Mouse (Mus musculus) left cerebral cortex, postnatal 36 days (tissue): ENCODE measurements around the gene Crybb1. TPM values are rescaled to one million over a fixed set of nuclear protein-coding genes. Genes with fewer than 3 reads are reported as not detected.

Source experiments
- DNase-seq, 2 experiments: peaks; one replicate each; pipeline ENCODE4 v3.0.0; 2021 to 2022; ENCODE audit warnings: low spot score in 2 of 2, mixed read lengths in 1 of 2
- intact Hi-C: fragments of 180-260 bp; cut with DNase I; formaldehyde crosslinking; loops from one replicate; pipeline ENCODE4 v1.15.1; 2025
- total RNA-seq, 2 experiments: library from RNA; stranded (reverse); gene quantifications; 2 replicates each; pipeline ENCODE4 v1.2.3; 2021

The Crybb1 gene
- total RNA-seq, 2 experiments from 2014 or later = 7.1 to 10.0 TPM

DNA sequence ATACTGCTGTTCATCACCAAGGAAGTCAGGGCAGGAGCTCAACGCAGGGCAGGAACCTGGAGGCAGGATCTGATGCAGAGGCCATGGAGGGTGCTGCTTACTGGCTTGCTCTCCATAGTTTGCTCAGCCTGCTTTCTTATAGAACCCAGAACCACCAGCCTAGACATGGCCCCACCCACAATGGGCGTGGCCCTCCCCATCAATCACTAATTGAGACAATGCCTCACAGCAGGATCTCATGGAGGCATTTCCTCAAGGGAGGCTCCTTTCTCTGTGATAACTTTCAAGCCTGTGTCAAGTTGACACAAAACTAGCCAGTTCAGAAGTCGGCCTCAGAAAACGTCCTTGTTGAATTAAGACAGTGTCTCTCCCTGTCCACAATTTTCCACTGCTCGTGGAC lies 19.8 kb upstream of the Crybb1 start:
- no peak for DNase-seq
- intact Hi-C loops = loop anchor here (10.0 kb wide), 1 partner anchor 189 kb away; no protein-coding TSS in a partner anchor

DNA sequence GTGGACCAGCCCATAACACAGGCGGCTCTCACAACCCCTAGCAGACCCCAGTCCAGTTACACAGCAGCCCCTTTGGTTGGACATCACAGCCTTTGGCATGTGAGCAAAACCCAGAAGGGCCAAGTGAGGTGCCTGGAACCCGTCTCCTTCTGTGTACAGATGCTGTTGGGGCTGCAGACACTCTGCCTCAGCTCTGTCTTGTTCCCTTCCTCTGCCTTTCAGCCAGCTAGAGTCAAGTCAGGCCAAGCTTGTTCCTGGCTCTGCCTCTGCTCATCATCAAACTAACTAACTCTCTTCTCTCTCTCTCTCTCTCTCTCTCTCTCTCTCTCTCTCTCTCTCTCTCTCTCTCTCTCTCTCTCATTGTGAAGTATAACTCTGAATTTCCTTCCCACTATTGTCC lies 19.0 kb upstream of the Crybb1 start:
- DNase-seq = no peak
- intact Hi-C loops = loop anchor here (10.0 kb wide), 1 partner anchor 188 kb away; no protein-coding TSS in a partner anchor

DNA sequence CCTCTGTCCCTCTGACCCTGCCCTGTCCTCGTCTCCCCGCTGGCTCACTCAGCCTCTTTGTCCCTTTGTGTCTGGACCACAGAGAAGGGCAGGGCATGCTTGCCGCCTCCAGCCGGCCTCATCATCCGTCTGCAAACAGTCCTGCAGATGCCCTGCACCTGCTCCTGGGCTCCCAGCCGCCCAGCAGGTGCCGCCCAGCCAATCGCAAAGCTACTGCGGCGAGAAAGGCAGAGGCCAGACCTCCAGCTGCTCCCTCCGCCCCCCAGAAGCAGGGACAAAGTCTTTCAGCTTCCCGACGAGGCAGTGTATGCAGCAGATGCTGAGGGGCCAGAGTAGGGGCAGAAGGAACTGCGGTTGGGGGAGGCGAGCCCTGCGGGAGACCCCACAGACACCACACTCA lies 18.2 kb upstream of the Crybb1 start:
- intact Hi-C loops = loop anchor here (10.0 kb wide), 1 partner anchor 187 kb away; no protein-coding TSS in a partner anchor
- DNase-seq = no peak

DNA sequence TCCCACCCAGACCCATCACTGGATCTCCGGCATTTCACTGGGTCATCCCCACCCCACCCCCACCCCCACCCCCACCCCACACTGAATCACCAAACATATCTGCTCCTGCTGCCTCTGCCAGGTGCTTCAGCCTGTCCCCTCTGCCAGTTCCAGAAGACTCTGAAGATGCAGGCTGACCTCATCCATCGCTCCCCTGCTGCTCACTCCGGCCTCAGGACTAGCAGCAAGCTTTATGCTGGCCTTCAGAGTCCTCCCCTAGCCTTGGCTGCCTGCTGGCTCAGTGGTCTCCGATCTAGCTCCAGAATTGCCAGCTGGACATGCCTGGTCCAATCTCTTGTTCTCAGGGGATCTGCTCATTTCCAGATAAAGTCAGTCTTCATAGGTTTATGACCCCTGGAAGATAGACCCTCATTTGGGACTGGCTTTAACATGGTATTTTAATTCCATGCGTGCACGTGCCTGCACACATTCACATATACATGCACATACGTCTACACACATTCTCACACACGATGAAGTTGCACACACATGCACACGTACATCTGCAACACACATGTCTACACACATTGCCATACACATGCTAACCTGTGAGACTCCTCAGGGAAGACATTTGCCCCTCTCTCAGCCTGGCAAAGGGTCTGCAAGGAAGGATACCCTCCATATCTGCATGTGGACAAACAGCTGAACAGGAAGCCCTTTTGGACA lies 17.6 kb upstream of the Crybb1 start:
- intact Hi-C loops = loop anchor here (10.0 kb wide), 1 partner anchor 187 kb away; no protein-coding TSS in a partner anchor
- DNase-seq = no peak

DNA sequence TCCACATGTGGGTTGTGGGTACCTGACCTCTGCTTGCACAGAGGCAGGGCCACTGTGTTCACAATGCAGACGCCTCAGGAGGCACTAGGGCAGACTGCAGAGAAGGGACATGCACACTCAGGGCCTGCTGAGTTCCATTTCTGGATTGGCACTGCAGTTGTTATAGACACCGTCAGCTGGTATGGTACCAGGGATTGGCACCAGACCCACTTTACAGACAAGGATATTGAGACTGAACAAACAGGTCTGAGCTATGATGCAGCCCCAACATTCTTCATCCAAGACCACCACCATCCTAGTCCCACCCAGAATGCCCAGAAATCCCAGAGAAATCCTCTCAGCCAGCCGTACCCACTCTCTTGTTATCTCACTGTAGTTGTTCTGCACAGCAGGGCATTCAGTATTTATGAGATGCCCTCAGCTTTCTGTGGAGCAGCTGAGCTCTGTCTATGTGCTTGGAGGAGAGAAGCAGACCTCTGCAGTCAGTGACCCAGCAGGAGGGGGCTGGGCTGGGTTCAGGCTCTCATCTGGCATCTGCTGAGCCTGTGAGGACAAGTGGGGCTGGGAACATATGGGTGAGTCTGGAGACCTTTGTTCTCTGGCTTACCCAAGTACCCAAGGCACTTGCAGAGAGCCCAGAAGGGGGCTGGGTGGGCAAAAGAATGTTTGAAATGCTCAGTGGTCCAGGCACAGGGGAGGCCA lies 16.7 kb upstream of the Crybb1 start:
- intact Hi-C loops = loop anchor here (10.0 kb wide), 1 partner anchor 186 kb away; no protein-coding TSS in a partner anchor
- no peak for DNase-seq

DNA sequence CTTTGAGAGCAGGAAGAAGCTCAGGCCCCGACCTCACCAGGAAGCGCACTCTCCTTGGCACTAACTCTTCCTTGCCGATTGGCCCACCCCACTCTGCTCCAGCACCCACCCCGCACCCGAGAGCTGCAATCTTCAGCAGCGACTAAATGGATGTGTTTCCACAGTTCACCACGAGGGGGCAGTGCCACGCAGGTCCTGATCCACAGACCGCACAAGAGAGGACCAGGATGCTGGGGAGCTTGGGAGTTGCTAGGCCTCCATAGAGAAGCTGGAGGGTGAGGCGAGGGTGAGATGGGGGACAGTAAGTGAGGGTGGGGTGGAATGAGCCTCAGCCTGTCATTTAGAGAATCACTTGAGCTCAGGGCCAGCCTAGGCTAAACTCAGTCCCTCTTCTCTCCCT lies 14.9 kb upstream of the Crybb1 start:
- peak; percentile 86 to 88 for DNase-seq
- intact Hi-C loops = loop anchor here (2.0 kb wide), 2 partner anchors 40 to 86 kb away; partner anchors contain the start of gene Tfip11

DNA sequence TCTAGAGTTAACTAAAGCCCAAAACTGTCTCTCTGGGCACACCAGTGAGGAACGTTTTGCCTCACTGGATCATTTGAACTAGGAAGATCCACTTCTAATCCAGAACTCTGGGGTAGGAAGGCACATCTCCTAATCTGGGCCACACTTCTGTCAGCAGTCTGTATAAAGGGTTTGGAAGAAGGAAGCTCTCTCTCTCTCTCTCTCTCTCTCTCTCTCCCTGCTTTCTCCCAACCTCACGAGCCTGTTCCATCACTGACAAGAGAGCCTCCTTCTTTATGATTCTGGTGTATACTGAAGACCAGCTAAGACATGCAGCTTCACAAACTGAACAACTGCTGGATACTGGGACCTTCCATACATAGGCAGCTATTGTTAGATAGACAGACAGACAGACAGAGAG lies 13.8 kb upstream of the Crybb1 start:
- DNase-seq = no peak
- intact Hi-C loops = loop anchor here (2.0 kb wide), 2 partner anchors 39 to 85 kb away; partner anchors contain the start of gene Tfip11

DNA sequence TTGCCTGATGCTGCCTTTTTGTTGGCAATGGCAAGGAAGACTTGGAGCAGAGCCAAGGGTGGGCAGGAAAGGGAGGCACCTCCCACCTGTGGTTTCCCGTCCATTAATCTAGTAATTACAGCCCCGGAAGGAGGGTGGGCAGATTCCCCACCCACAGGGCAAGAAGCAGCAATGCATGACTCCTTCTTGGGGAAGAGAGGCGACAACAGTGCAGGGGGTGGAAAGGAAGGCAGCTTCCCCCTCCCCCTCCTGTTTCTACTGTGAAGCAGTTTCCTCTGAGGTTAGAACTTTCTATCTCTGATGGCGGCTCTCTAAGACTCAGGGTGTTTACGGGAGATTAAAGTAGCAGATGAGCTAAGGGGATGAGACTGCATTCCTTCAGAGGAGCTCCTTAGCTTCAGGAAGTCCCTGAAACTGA lies 13.2 kb upstream of the Crybb1 start:
- intact Hi-C loops = no loop called here
- DNase-seq = no peak

DNA sequence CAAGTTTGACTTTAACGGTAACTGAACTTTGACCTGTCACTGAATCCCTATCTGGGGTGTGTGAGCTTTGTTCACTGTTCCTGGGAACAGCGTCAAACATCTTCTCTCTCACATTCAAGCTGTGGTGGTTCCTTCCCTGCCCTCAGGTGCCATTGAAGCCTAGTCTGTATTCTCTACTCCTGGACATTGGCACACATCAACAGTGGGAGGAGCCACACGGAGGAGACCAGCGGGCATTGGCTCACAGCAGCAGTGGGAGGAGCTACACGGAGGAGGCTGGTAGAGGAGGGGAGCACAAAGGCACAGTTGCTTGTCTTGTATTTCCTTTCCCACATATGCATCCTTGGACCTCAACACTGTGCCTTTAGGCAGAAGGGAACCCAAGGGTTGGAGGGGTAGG lies 12.6 kb upstream of the Crybb1 start:
- intact Hi-C loops = no loop called here
- DNase-seq = no peak

DNA sequence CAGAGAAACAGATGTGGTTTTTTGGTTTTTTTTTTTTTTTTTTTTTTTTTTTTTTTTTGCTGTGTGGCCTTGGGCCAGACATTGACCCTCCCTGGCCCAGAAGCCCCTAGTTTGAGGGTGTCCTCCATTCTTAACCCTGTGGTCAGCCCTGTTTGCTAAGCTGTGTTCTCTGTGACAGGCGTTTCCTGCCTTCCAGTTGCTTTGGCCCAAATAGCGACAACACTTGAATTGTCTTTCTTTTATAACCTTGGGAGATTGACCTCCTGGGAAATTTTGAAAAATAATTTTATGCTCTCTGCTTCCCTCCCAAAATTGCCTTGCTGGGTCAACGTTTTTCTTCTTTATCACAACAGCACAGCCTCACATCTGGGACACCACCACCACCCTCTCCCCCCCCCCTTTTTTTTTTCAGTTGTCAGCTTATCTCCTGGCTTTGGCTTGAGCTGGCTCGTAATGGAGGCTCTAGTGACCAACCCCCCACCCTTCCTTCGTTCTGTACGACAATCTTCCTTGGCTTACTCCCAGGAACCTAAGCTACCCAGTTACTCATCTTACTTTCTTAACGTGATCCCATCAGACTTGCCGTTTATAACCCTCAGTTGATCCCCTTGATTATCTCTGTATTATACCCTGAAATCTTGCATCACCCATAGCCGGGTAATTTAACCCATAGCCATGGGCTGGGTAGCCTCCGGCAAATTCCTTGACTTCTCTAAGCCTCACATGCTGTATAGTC lies 11.9 kb upstream of the Crybb1 start:
- DNase-seq = no peak
- intact Hi-C loops = no loop called here

DNA sequence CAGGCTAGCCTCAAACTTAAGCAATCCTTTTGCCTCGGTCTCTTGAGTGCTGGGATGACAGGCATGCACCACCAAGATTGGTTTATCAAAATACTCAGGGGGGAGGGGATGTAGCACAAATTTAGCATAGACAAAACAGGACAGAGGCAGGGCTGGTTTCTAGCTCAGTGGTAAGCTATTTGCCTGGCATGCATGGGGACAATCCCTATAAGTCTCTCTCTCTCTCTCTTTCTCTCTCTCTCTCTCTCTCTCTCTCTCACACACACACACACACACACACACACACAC lies 11.4 kb upstream of the Crybb1 start:
- no peak for DNase-seq
- intact Hi-C loops = no loop called here

DNA sequence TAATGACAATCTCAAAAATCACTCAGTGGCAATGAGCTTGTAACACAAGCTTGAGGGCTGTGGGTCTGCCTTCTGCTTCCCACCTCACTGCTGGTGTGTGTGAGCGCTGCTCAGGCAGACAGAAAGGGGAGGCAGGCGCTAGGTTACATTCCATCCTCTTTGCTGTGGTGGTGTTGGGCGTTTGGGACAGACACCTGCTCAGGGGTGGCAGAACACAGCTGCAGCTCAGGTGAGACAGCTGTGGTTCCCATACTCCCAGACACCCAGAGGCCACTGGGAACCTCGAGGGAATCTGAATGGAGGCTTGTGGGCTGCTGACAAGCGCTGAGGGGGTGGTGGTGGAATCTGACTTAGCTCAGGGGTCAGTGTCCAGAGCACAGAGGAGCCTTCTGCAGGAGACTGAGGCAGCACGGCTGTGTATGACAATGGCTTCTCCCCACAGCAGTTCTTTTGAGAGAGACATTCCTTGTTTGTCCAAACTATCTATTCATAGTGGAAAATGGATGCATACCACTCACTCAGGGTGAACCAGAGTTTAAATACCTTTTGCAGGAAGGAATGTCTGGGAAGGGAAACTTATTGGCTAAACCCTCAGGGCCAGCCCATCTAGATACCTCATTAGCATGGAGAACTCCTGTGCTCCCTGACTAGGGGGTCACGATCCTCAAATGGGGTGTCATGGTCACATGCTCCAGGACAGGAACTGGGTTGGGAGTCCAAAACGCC lies 10.6 kb upstream of the Crybb1 start:
- no peak for DNase-seq
- intact Hi-C loops = no loop called here

DNA sequence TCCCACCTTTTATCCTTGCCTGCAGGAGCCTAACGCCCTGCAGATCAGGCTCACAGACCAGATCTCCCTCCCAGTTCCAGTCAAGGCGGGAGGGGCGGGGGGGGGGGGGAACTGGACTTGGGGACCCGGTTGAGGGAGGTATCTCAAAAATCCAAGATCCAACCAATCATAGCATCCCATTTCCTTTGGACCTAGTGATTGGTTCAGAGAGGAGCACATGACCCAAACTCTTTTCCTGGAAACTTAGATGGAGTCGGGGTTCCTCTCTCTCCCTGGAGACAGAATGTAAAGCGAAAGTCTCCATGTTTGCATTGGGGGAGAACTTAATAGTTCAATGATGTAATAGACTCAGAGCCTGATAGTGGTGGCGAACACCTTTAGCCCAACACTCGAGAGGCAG lies 8.2 kb upstream of the Crybb1 start:
- intact Hi-C loops = no loop called here
- no peak for DNase-seq

DNA sequence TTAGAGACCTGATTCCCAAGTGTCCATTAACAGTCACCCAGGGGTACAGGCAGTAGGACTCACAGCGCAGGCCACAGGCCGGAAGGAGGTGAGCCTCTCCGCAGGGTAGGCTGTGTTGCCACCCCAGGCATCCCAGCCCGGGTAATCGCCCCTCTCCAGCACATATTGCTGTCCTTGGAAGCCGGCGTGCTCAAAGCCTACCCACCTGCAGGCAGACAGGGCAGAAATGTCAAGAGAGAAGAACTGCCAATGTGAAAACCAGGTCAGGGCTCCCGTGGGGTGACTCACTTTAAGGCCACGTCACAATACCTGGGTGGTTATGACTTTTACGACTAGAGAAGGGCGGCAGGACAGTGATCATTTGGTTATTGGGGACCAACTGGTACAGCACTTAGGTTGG lies 6.5 kb upstream of the Crybb1 start:
- intact Hi-C loops = no loop called here

DNA sequence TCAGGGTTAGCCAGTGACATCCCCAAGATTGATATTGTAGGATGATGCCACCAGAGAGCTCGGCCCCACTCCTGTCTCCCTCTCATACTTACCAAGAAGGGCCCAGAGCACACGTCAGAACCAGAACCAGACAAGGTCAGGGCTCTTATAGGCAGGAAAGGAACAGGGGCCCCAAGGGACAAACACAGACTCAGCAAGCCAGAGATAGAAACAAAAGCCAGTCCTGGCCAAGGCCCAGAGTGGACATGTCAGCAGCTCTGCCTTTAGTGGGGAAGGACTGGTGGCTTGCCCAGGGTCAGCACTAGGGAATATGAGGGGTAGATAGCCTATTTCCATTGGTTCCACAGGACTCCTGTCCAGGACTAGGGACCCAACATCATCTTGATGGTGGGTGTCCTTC lies 3.2 kb upstream of the Crybb1 start, which contains the start of gene Cryba4:
Gene Cryba4, minus strand, starts transcription at position 119 of the 400 bp plus-strand sequence.
- DNase-seq = no peak
- intact Hi-C loops = no loop called here

More for the DNA sequence above, 6.5 kb upstream of the Crybb1 start:
- no peak for DNase-seq

DNA sequence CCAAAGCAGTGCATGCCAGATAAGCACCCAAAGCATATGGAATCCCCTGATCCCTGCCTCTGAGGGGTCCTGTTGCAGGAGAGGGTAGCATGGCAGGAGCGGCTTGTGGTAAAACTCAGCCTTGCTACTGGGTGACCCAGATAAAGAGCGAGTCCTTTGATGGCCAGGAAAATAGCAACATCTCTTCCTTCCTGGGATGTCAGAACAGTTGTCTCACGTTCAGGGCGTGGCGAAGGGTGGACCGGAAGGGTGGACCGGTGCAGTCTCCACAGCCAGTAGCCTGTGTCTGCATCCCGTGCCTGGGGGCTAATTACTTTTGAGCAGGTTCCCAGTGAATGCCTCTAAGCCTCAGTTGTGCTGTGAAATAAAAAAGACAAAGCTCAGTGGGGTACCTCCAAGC lies 2.4 kb upstream of the Crybb1 start:
- intact Hi-C loops = no loop called here

DNA sequence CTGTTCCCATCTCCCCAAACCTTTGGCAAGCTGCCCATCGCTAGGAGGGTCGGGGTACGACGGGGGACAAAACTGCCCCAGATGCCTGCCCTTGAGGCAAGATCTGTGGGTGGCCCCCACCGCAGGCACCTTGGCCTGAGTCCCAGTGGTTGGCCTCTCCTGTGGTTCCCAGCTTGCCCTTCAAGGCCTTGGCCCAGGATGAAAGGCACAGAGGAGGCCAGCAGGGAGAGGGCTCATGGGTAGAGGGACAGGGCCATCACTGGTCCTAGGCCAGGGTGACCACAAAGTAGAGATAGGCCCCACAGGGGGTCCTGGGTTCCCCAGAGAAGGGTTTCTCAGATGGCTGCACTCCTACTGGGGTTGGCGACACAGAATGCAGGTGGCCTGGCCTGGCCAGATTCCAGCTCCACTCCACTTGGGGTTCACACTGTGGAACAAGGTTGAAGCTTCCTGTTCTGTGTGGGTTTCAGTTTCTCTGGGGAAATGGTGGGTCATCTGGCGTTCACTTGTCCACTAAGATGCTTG lies 1.3 kb upstream of the Crybb1 start:
- intact Hi-C loops = no loop called here
- peak; percentile 50 to 58 for DNase-seq

More for the DNA sequence above, 2.4 kb upstream of the Crybb1 start:
- DNase-seq = no peak

DNA sequence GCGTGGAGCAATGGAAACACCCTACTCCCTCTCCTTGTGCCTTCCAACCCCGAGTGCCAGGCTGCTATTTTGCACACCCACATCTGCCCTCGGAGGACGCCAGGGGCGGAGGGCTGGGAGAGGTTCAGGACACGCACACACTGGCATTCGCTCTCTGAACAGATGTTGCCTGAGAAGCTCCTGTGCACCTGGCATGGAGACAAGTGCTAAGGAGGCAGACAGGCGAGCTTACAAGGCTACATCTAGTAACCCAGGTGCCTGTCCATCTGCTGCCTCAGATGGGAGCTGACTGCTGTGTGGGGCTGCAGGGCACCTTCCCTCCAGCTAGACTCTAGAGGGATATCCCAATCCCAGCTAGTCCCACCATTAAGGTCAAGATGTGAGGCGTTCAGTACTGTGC lies 842 bp downstream of the Crybb1 start:
- DNase-seq = no peak
- intact Hi-C loops = no loop called here

DNA sequence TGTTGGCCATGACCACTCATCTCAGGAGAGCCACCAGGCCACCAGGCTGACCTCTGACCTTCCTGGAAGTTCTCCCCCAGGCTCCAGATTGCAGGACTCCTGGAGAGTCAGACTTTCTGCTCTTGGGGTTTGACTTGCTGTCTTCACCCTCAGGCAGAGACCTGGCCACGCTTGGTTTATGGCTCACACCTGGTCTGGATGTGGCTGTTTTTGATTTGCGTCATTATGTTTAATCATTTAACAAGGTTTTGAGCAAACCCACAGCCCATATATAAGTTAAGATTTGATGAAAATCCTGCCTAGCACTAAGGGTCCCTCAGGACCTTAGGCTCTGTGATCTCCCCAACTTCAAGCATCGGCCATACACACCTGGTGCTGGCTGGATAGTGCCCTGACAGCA lies 2.3 kb downstream of the Crybb1 start:
- intact Hi-C loops = no loop called here
- no peak for DNase-seq
